Mouse (Mus musculus): ENCODE data around the gene Cttnbp2nl. TPM values are rescaled to one million over a fixed set of nuclear protein-coding genes. Genes with fewer than 3 reads are reported as not detected.
A peak's percentile ranks its signal among the peaks of the same experiment; 100 is the strongest.

Gene Cttnbp2nl
- 38.5 and 42.3 TPM in 2 replicates for polyA plus RNA-seq (2014; fragmentation: Nextera tagmentation; extraction: Ambion mirVana)

GRCm38 (mm10) chr3:105052937-105053697, at the start of gene Cttnbp2nl:
Cttnbp2nl (minus strand) TSS chr3:105053146.
- Histone ChIP-seq H3K27me3 (ENCODE audit: insufficient read depth, low read length) (no peaks in the 10 kb centered on the region), H3K9ac (peak within 1 kb of the TSS; percentile 79), H3K36me3 (ENCODE audit: insufficient read depth) (no peaks in the 10 kb centered on the region), H3K4me2 (peak within 1 kb of the TSS; percentile 92), H3K4me1 (ENCODE audit: insufficient read depth) (peaks cover 15% of the 10 kb centered on the region; the same call in 1 of the 2 replicates), H3K9me3 (ENCODE audit: low read depth, low read length) (no peaks in the 10 kb centered on the region), H3K27ac (ENCODE audit: low read depth) (peak within 1 kb of the TSS; percentile 80), H3K4me3 (ENCODE audit: low read depth, low read length) (peak within 1 kb of the TSS; percentile 86)
- WGBS: under 1% methylated on average over 31 of the region's 31 CpGs
- ATAC-seq (ENCODE audit: insufficient read depth) (peak; percentile 97), DNase-seq (peak; percentile 99)
- TF ChIP-seq CTCF (IDR thresholded peaks at IDR 0.05; ENCODE audit: low read depth): peak; percentile 23

DNA sequence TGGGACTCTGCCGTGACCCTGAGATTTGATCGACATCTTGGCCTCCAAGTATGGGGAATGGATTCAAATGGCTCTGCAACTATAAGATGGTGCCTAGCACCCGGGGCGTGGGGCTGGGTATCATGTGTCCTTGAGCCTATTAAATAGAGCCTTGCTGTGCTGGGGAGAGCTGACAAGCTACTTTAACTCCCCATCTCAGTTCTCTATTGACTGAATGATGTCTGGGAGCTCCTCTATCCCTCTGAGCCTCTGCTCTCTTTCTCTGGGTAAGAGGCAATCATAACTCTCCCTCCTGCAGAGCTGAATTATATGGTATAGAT, 47.3 kb upstream of the Cttnbp2nl start:
- TF ChIP-seq CTCF (IDR thresholded peaks at IDR 0.05; ENCODE audit: low read depth): no peak
- no peak overlapping the region for H3K27ac ChIP-seq (ENCODE audit: low read depth)
- H3K9ac ChIP-seq: no peak overlapping the region
- DNase-seq (no peak), ATAC-seq (ENCODE audit: insufficient read depth) (no peak)
- no peaks in the 10 kb centered on the region for H3K4me1 ChIP-seq (ENCODE audit: insufficient read depth)
- H3K4me2 ChIP-seq: no peak overlapping the region
- WGBS: 78% methylated on average over 4 of the region's 4 CpGs
- no peak overlapping the region for H3K4me3 ChIP-seq (ENCODE audit: low read depth, low read length)
- no peaks in the 10 kb centered on the region for H3K36me3 ChIP-seq (ENCODE audit: insufficient read depth)
- no peaks in the 10 kb centered on the region for H3K9me3 ChIP-seq (ENCODE audit: low read depth, low read length)
- no peaks in the 10 kb centered on the region for H3K27me3 ChIP-seq (ENCODE audit: insufficient read depth, low read length)

DNA sequence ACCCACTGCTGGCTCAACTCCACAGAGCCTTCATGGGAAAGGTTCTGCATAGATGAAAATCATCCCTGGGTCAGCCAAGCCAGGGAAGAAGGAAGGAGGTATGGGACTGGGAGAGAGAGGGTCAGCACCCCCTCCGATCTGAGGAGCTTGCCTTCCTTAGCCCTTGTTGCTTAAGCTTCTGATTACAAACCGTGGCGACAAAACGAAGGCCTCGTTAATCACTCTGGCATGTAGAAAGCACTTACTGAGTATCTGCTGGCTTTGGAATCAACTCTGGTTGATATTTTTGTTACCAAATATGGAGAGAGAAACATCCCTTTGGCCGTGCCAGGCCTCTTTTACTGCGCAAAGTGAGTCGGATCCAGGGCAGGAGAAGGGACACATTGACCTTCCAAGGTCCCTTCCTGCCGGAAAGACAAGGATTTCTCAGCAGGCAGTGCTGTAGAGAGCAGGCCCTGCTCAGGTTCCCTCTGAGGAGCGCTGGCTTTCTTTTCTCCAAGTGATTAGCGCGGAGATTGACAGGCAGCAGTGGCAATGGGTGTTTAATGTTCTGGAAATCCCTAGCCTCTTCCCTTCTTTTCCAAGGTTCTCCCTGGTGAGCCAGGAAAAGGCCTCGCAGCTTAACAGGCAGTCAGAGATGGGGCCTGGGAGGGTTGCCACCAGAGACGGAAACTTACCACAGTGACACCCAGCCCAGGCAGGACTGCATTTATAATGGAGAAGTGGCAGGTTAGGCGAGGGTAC, 46.8 kb upstream of the Cttnbp2nl start:
- no peaks in the 10 kb centered on the region for H3K9me3 ChIP-seq (ENCODE audit: low read depth, low read length)
- no peak overlapping the region for H3K9ac ChIP-seq
- no peak for TF ChIP-seq CTCF (IDR thresholded peaks at IDR 0.05; ENCODE audit: low read depth)
- no peak overlapping the region for H3K4me2 ChIP-seq
- no peaks in the 10 kb centered on the region for H3K27me3 ChIP-seq (ENCODE audit: insufficient read depth, low read length)
- H3K4me1 ChIP-seq (ENCODE audit: insufficient read depth): no peaks in the 10 kb centered on the region
- WGBS: 32% methylated on average over 15 of the region's 15 CpGs
- H3K36me3 ChIP-seq (ENCODE audit: insufficient read depth): no peaks in the 10 kb centered on the region
- no peak overlapping the region for H3K27ac ChIP-seq (ENCODE audit: low read depth)
- ATAC-seq (ENCODE audit: insufficient read depth) (no peak), DNase-seq (peak; percentile 35)
- H3K4me3 ChIP-seq (ENCODE audit: low read depth, low read length): no peak overlapping the region

DNA sequence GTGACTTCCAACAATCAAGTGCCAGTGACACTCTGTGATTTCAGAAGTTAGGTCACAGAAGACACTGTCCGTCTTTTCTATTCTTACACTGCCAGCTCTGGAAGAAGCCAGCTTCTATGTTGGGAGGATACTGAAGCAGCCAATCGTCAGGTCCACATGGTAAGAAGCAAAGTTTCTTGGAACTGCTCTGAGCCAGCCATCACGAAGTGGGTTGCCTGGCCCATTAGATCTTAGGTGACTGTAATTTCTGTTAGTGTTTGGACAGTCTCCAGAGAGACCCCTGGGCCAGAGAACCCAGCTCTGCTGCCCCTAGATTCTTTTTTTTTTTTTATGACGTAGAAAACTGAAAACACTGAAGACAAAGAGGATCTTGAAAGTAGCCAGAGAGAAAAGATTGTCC, 44.6 kb upstream of the Cttnbp2nl start:
- Histone ChIP-seq H3K4me1 (ENCODE audit: insufficient read depth) (no peaks in the 10 kb centered on the region), H3K9ac (no peak overlapping the region), H3K4me2 (no peak overlapping the region), H3K27ac (ENCODE audit: low read depth) (no peak overlapping the region), H3K9me3 (ENCODE audit: low read depth, low read length) (no peaks in the 10 kb centered on the region), H3K4me3 (ENCODE audit: low read depth, low read length) (no peak overlapping the region), H3K36me3 (ENCODE audit: insufficient read depth) (no peaks in the 10 kb centered on the region), H3K27me3 (ENCODE audit: insufficient read depth, low read length) (no peaks in the 10 kb centered on the region)
- WGBS: 71% methylated on average over 4 of the region's 4 CpGs
- no peak for DNase-seq
- no peak for TF ChIP-seq CTCF (IDR thresholded peaks at IDR 0.05; ENCODE audit: low read depth)
- no peak for ATAC-seq (ENCODE audit: insufficient read depth)

DNA sequence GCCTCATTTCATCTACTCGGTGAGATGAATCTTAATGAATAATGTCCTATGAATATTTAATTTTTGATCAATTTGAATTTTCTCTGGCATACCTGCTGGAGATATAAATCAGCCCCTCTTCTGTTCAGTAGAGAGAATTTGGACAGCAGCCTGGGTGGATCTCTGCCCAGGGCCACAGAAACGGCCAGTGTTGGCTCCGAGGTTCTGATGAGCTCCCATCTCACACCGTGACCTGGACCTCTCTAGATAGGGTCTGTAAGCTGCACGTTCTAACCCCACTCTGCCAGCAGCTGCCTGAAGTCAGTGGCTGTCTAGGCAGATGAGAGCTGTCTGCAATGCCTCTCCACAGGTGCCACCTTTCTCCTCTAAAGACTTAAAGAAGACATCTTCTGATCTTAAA, 42.1 kb upstream of the Cttnbp2nl start:
- Histone ChIP-seq H3K9me3 (ENCODE audit: low read depth, low read length) (no peaks in the 10 kb centered on the region), H3K9ac (no peak overlapping the region), H3K27me3 (ENCODE audit: insufficient read depth, low read length) (no peaks in the 10 kb centered on the region), H3K4me2 (no peak overlapping the region), H3K36me3 (ENCODE audit: insufficient read depth) (no peaks in the 10 kb centered on the region), H3K4me3 (ENCODE audit: low read depth, low read length) (no peak overlapping the region), H3K27ac (ENCODE audit: low read depth) (no peak overlapping the region), H3K4me1 (ENCODE audit: insufficient read depth) (no peaks in the 10 kb centered on the region)
- TF ChIP-seq CTCF (IDR thresholded peaks at IDR 0.05; ENCODE audit: low read depth): no peak
- no peak for ATAC-seq (ENCODE audit: insufficient read depth)
- 65% methylated on average over 5 of the region's 5 CpGs for WGBS
- DNase-seq: no peak

DNA sequence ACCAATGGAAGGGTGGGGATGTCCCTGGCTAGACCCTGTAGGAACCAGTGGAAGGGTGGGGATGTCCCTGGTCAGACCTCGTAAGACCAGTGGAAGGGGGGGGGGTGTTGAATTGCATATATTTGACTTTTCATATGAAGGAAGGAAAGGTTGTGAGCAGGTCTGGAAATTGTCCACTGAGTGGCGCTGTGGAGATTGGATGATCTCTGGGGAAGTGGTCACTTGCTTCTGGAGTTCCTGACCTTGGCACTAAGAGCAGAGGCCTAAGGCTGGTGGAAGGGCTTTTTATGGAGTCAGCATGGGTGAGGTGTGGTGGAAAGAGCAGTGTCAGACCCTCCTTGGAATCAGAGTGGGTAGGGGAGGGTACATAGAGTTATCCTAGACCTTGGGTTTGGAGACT, 41.5 kb upstream of the Cttnbp2nl start:
- Histone ChIP-seq H3K36me3 (ENCODE audit: insufficient read depth) (no peaks in the 10 kb centered on the region), H3K4me3 (ENCODE audit: low read depth, low read length) (no peak overlapping the region), H3K27ac (ENCODE audit: low read depth) (no peak overlapping the region), H3K4me1 (ENCODE audit: insufficient read depth) (no peaks in the 10 kb centered on the region), H3K27me3 (ENCODE audit: insufficient read depth, low read length) (no peaks in the 10 kb centered on the region), H3K4me2 (no peak overlapping the region), H3K9ac (no peak overlapping the region), H3K9me3 (ENCODE audit: low read depth, low read length) (no peaks in the 10 kb centered on the region)
- no peak for DNase-seq
- no peak for ATAC-seq (ENCODE audit: insufficient read depth)
- WGBS: 62% methylated on average over 2 of the region's 2 CpGs
- no peak for TF ChIP-seq CTCF (IDR thresholded peaks at IDR 0.05; ENCODE audit: low read depth)

GRCm38 (mm10) chr3:105092721-105093505, 40.0 kb upstream of the Cttnbp2nl start:
- Histone ChIP-seq H3K4me2 (no peak overlapping the region), H3K9me3 (ENCODE audit: low read depth, low read length) (no peaks in the 10 kb centered on the region), H3K4me3 (ENCODE audit: low read depth, low read length) (no peak overlapping the region), H3K9ac (no peak overlapping the region), H3K27me3 (ENCODE audit: insufficient read depth, low read length) (no peaks in the 10 kb centered on the region), H3K36me3 (ENCODE audit: insufficient read depth) (no peaks in the 10 kb centered on the region), H3K4me1 (ENCODE audit: insufficient read depth) (no peaks in the 10 kb centered on the region), H3K27ac (ENCODE audit: low read depth) (no peak overlapping the region)
- no peak for TF ChIP-seq CTCF (IDR thresholded peaks at IDR 0.05; ENCODE audit: low read depth)
- WGBS: 68% methylated on average over 11 of the region's 11 CpGs
- no peak for ATAC-seq (ENCODE audit: insufficient read depth)
- DNase-seq: no peak

Measured in lung, embryonic 14.5 days (tissue).